Mouse (Mus musculus) testis, adult 2 months (tissue): ENCODE results near the gene Cog4. TPM values are rescaled to one million over a fixed set of nuclear protein-coding genes. Genes with fewer than 3 reads are reported as not detected.
A peak's percentile ranks its signal among the peaks of the same experiment; 100 is the strongest.

Source experiments
- H3K27ac ChIP-seq: fragments of 200-500 bp; 2 replicates; pipeline ENCODE4 v1.5.1; 2012; ENCODE audit warnings: low read depth, low read length; ENCODE audit not compliant: control insufficient read depth, insufficient read depth
- H3K27me3 ChIP-seq: fragments of 200-500 bp; 2 replicates; pipeline ENCODE4 v1.6.1; 2012; ENCODE audit warnings: mild to moderate bottlenecking, low read length, moderate library complexity; ENCODE audit not compliant: control insufficient read depth, insufficient read depth
- H3K36me3 ChIP-seq: fragments of 200-500 bp; 2 replicates; pipeline ENCODE4 v1.6.1; 2012; ENCODE audit warnings: mild to moderate bottlenecking, low read length; ENCODE audit not compliant: control insufficient read depth, insufficient read depth
- H3K4me1 ChIP-seq: fragments of 200-500 bp; 2 replicates; pipeline ENCODE4 v1.6.1; 2012; ENCODE audit warnings: low read length; ENCODE audit not compliant: control insufficient read depth, insufficient read depth
- H3K4me3 ChIP-seq: fragments of 200-500 bp; 2 replicates; pipeline ENCODE4 v1.5.1; 2012; ENCODE audit warnings: low read depth, mild to moderate bottlenecking, low read length, moderate library complexity, mixed read lengths; ENCODE audit not compliant: control insufficient read depth
- CTCF ChIP-seq: fragments of 200-500 bp; IDR thresholded peaks from 2 replicates; pipeline ENCODE4 v1.5.1; 2012; ENCODE audit warnings: low read depth, mild to moderate bottlenecking, inconsistent platforms, low read length, moderate library complexity; ENCODE audit not compliant: control insufficient read depth, insufficient read depth, insufficient replicate concordance
- POLR2A ChIP-seq: fragments of 200-500 bp; IDR thresholded peaks from 2 replicates; pipeline ENCODE4 v1.6.1; 2012; ENCODE audit warnings: low read depth, mild to moderate bottlenecking, inconsistent platforms, low read length, moderate library complexity; ENCODE audit not compliant: control insufficient read depth
- polyA plus RNA-seq: library from polyadenylated mRNA; depleted of rRNA; stranded (reverse); fragments of >200 nt; gene quantifications from 2 replicates; pipeline ENCODE4 v1.2.3, GENCODE M21; 2012

Cog4 gene
- polyA plus RNA-seq, 1 experiment: 49.6 TPM

DNA sequence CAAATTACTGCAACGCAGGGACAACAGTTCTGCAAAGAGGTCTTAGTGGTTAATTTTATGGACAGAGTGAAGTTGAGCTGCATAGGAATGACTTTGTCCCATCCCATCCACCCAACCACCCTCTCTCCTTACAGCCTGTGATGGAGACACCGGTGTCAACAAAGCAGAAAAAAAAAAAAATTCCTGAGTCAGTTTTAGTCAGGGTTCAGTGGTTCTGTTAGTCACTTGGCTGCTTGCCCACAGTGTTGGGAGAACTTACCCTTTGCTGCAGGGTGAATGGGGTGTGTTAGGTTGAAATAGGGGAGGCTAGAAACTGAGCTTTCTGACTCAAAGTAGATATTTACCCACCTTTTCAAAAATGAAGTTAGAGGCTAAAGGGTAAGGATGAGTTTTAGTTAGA, 71.0 kb downstream of the Cog4 start:
- TF ChIP-seq POLR2A (no peak), CTCF (no peak)

DNA sequence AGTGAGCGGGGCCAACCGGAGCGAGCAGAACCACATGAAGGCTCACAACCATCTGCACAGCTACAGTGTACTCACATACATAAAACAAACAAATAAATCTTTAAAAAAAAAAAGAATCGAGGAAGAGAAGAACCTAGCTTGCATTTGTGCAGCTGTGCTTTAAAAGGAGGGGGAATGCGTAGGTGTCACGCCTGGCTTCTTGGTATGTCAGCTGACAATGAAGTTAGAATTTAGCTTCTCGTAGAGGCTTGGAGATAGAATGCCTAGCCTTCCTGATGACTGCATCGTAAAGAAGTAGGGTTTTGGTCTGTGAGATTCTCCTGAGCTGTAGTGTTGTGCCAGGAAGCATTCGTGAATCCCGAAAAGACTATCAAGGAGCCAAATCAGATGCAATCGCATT, 71.6 kb downstream of the Cog4 start:
- no peak for TF ChIP-seq CTCF
- TF ChIP-seq POLR2A: no peak
- Histone ChIP-seq H3K4me1 (peaks cover 7% of the 10 kb centered on the region), H3K27me3 (no peaks in the 10 kb centered on the region; the same call in 1 of the 2 replicates), H3K27ac (no peak overlapping the region), H3K4me3 (no peak overlapping the region), H3K36me3 (no peaks in the 10 kb centered on the region)

More for the DNA sequence above, 71.0 kb downstream of the Cog4 start:
- no peak overlapping the region for H3K4me3 ChIP-seq
- H3K4me1 ChIP-seq: peaks cover 7% of the 10 kb centered on the region
- H3K27ac ChIP-seq: no peak overlapping the region
- H3K36me3 ChIP-seq: no peaks in the 10 kb centered on the region
- H3K27me3 ChIP-seq: no peaks in the 10 kb centered on the region; the same call in 1 of the 2 replicates

DNA sequence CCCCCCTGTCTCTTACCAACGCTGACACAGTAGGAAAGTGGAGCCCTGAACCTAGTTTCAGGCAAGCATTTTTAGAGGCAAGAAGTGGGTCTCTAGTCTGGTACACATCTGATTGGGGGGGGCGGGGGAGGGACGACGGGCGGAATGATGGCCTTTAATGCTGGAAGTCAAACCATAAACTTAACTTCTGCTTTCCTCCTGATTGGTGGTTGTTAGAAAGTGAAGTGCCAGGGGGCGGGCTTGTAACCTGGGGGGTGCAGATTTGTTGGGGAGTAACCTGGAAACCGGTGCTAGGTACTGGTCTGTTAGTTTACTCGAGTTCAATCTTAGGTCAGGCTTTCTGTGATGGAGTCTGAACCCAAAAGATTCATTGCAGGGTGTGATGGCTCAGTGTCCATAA, 72.1 kb downstream of the Cog4 start:
- TF ChIP-seq CTCF: no peak
- no peak for TF ChIP-seq POLR2A
- Histone ChIP-seq H3K4me3 (no peak overlapping the region), H3K4me1 (peaks cover 7% of the 10 kb centered on the region), H3K36me3 (no peaks in the 10 kb centered on the region), H3K27me3 (no peaks in the 10 kb centered on the region; the same call in 1 of the 2 replicates), H3K27ac (no peak overlapping the region)

DNA sequence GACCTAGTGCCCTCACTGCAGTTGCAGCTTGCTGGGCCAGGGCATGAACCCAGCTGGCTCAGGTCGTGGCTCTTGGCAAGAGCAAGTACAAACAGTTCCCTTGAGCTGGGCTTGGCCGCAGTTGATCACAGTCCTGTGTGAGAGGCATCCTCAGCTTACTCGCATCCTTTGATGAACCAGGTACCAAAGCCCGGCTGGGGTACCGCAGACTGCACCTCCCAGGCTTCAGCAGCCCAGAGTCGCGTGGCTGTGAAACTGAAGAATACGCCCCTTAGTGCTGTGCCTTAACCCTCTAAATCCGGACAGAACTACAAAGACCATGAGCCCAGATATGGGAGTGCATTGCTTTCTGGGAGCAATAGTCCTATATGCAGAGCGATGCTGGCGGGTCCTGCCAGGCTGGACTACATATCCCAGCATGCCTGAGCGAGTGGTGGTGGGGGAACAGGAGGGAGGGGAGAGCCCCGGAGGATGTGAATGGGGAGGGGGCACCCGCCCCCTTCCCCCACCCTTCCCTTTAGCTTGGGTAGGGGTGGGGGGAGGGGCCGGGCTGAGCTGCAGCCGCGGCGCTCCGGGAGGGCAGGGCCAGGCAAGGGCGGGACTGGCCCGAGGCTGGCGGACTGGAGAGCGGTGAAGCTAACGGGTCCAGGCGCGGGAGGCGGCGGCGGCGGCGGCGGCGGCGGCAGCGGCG, 73.1 kb downstream of the Cog4 start, which contains the start of gene St3gal2:
Gene St3gal2, plus strand, starts transcription at position 582 of the 691 bp plus-strand sequence.
- Histone ChIP-seq H3K4me3 (peak within 1 kb of the TSS; percentile 80), H3K27me3 (no peaks in the 10 kb centered on the region; the same call in 1 of the 2 replicates), H3K27ac (peak within 1 kb of the TSS; percentile 30), H3K36me3 (no peaks in the 10 kb centered on the region), H3K4me1 (peaks cover 7% of the 10 kb centered on the region)
- TF ChIP-seq CTCF: no peak
- TF ChIP-seq POLR2A: no peak

DNA sequence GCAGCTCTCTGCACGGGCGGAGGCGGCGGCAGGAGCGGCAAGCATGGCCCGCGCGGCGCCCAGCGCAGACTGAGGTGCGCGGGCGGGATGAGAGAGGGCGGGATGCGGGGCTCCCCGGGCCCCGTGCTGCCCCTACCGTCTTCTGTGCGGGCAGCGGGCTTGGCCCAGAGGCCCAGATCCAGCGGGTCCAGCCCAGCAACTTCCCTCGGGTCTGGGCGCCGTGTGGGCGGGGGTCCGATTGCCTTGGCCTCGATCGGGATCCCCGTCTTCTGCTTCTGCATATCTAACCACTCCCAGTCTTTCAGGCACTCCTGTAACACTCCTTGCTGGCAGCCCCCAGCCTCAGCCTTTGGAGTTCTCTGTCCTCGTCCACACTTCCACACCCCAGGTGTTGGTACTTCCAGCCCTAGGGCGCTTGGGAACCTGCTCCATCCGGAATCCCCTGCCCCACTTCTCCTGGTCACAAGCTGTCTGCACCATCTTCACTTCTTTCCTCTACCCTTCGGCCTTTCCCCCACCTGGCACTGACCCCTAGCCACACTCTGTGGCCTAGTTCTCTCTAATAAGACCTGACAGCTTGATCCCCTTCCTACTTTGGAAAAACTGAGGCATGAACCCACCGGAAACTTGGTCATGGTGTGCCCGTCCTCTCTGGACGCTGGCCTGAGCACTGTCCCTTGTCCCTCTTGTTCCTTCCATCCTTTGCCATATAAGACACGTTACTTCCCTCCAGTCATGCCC, 73.8 kb downstream of the Cog4 start:
- Histone ChIP-seq H3K36me3 (no peaks in the 10 kb centered on the region), H3K27me3 (no peaks in the 10 kb centered on the region; the same call in 1 of the 2 replicates), H3K4me1 (peaks cover 7% of the 10 kb centered on the region), H3K27ac (peak overlapping the region; percentile 22; the same call in 1 of the 2 replicates), H3K4me3 (peak overlapping the region; percentile 80)
- TF ChIP-seq CTCF (no peak), POLR2A (no peak)

DNA sequence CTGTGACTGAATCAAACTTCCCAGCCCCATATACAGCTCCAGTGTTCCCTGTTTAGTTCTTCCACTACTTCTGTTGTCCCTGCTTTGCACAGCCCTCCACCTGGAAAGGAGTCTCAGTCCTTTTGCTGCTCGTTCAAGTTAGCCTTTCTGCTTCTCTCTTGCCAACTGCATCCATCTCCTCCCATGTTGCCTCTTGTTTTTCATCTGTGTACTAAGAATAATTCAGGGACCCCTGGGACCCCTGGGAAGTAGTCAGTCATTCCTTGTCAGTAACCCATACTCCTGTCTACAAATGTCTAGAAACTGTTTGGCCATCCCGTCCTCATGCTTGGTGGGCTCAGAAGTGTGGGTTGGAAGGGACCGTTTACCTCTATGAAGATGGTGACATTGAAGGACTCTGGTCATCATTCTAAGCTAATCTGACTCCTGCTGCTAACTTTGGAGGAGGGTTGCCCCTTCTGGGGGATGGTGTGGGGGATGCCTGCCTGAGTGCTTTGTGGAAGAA, 74.4 kb downstream of the Cog4 start:
- Histone ChIP-seq H3K4me1 (peaks cover 7% of the 10 kb centered on the region), H3K27ac (no peak overlapping the region; the same call in 1 of the 2 replicates), H3K4me3 (peak overlapping the region; percentile 80; the same call in 1 of the 2 replicates), H3K36me3 (no peaks in the 10 kb centered on the region), H3K27me3 (no peaks in the 10 kb centered on the region; the same call in 1 of the 2 replicates)
- TF ChIP-seq POLR2A: no peak
- no peak for TF ChIP-seq CTCF
